In genomic region chr9:123631666-123632065, GRCm38 (mm10) we compare ENCODE assay signal across 33 mouse cellular contexts. TPM values are rescaled to one million over a fixed set of nuclear protein-coding genes. Genes with fewer than 3 reads are reported as not detected.
A peak's percentile ranks its signal among the peaks of the same experiment; 100 is the strongest.
DNase-seq lines count a peak whose midpoint lies in the region; ATAC-seq and TF ChIP-seq lines count a peak whose summit lies in the region.
"Had no signal": no experiment of that assay in that cellular context is flagged by ENCODE, and none has a peak within 500 bp of the region (broad histone marks: within the 10 kb centered on the region; RNA-seq: fewer than 3 reads in every experiment).

No protein-coding gene starts in this region.

- 66% methylated on average over 3 of the region's 3 CpGs for WGBS in kidney, postnatal 0 days
- WGBS in stomach, postnatal 0 days, result 80% methylated on average over 3 of the region's 3 CpGs

- no peak overlapping the region for H3K9ac ChIP-seq in kidney, postnatal 0 days (ENCODE audit: low read depth, low read length)
- H3K9ac ChIP-seq in stomach, postnatal 0 days (ENCODE audit: low read length), result no peak overlapping the region
- H3K9ac ChIP-seq: embryonic facial prominence, embryonic 12.5 days; embryonic facial prominence, embryonic 15.5 days; forebrain, embryonic 13.5 days; hindbrain, embryonic 12.5 days; hindbrain, embryonic 15.5 days had no signal

- no peaks in the 10 kb centered on the region for H3K36me3 ChIP-seq in kidney, postnatal 0 days (ENCODE audit: insufficient read depth, low read length)
- H3K36me3 ChIP-seq in splenic B cell, adult 2 months (ENCODE audit: control insufficient read depth, insufficient read depth, low read length, poor library complexity, severe bottlenecking), result no peaks in the 10 kb centered on the region
- no peaks in the 10 kb centered on the region for H3K36me3 ChIP-seq in stomach, postnatal 0 days (ENCODE audit: control insufficient read depth, insufficient read depth, low read length)
- H3K36me3 ChIP-seq: embryonic facial prominence, embryonic 12.5 days; embryonic facial prominence, embryonic 15.5 days; forebrain, embryonic 10.5 days; hindbrain, embryonic 12.5 days; hindbrain, embryonic 15.5 days had no signal

- TF ChIP-seq CTCF in kidney, postnatal 0 days (IDR thresholded peaks at IDR 0.05; ENCODE audit: low read depth), result no peak
- TF ChIP-seq CTCF in stomach, postnatal 0 days (IDR thresholded peaks at IDR 0.05; ENCODE audit: low read depth), result no peak

- H3K27ac ChIP-seq in kidney, postnatal 0 days, result no peak overlapping the region
- no peak overlapping the region for H3K27ac ChIP-seq in stomach, postnatal 0 days (replicated peaks)
- H3K27ac ChIP-seq: embryonic facial prominence, embryonic 12.5 days; embryonic facial prominence, embryonic 15.5 days; forebrain, embryonic 10.5 days; forebrain, embryonic 13.5 days; gastrocnemius, adult 2 months; hindbrain, embryonic 12.5 days; hindbrain, embryonic 15.5 days had no signal

- no peaks in the 10 kb centered on the region for H3K9me3 ChIP-seq in kidney, postnatal 0 days (replicated peaks; ENCODE audit: low read length)
- H3K9me3 ChIP-seq in stomach, postnatal 0 days (ENCODE audit: control insufficient read depth, low read length), result no peaks in the 10 kb centered on the region
- H3K9me3 ChIP-seq: embryonic facial prominence, embryonic 12.5 days; embryonic facial prominence, embryonic 15.5 days; forebrain, embryonic 10.5 days; forebrain, embryonic 13.5 days; hindbrain, embryonic 12.5 days; hindbrain, embryonic 15.5 days had no signal

- H3K4me2 ChIP-seq in kidney, postnatal 0 days (ENCODE audit: low read length), result 0 out of 2 replicates have a peak overlapping the region, but pooled peaks have one; percentile 16
- H3K4me2 ChIP-seq in stomach, postnatal 0 days (replicated peaks; ENCODE audit: low read depth), result no peak overlapping the region
- H3K4me2 ChIP-seq: embryonic facial prominence, embryonic 12.5 days; embryonic facial prominence, embryonic 15.5 days; forebrain, embryonic 13.5 days; heart, embryonic 11.5 days; hindbrain, embryonic 12.5 days; hindbrain, embryonic 15.5 days had no signal

- no peaks in the 10 kb centered on the region for H3K4me1 ChIP-seq in kidney, postnatal 0 days (replicated peaks; ENCODE audit: insufficient read depth, low read length)
- H3K4me1 ChIP-seq in stomach, postnatal 0 days (replicated peaks; ENCODE audit: control insufficient read depth, insufficient read depth), result no peaks in the 10 kb centered on the region
- H3K4me1 ChIP-seq: embryonic facial prominence, embryonic 12.5 days; embryonic facial prominence, embryonic 15.5 days; forebrain, embryonic 10.5 days; forebrain, embryonic 13.5 days; hindbrain, embryonic 12.5 days; hindbrain, embryonic 15.5 days had no signal

- DNase-seq in kidney, postnatal 0 days (ENCODE audit: low spot score), result no peak
- no peak for DNase-seq in kidney, postnatal 14 days
- DNase-seq in splenic B cell, adult 2 months (ENCODE audit: low read depth, low spot score), result peak; percentile 61
- DNase-seq in cerebellum, adult 11 months, result no peak
- no peak for DNase-seq in stomach, postnatal 0 days (ENCODE audit: low spot score)
- DNase-seq: adrenal gland, adult 8-10 months; adrenal gland, postnatal 25 days; cerebellum, adult 18-20 months; cerebellum, adult 9-10 months; cerebellum, postnatal 14 days; gastrocnemius, adult 2 months; gastrocnemius, postnatal 14 days; heart, adult 11 months had no signal

- ATAC-seq in kidney, postnatal 0 days (replicated peaks; ENCODE audit: low FRiP score, low read depth), result no peak
- 0 out of 2 replicates have a peak, but pooled peaks have one; percentile 25 for ATAC-seq in erythroid progenitor cell, adult 5-6 weeks (replicated peaks; ENCODE audit: low FRiP score, poor library complexity, severe bottlenecking)
- ATAC-seq in stomach, postnatal 0 days (ENCODE audit: low FRiP score, low TSS enrichment), result no peak
- ATAC-seq: activated CD4-positive, CD25-positive, alpha-beta regulatory T cell, adult 4 months; CD4-positive, CD25-positive, alpha-beta regulatory T cell, adult 4 months; forebrain, embryonic 13.5 days; forebrain, embryonic 16.5 days had no signal

- no peak for TF ChIP-seq EP300 in stomach, postnatal 0 days (optimal IDR thresholded peaks at IDR 0.05)

- no peak overlapping the region for H3K4me3 ChIP-seq in kidney, postnatal 0 days (replicated peaks; ENCODE audit: low read depth, low read length)
- no peak overlapping the region for H3K4me3 ChIP-seq in stomach, postnatal 0 days (ENCODE audit: low read depth, low read length)
- H3K4me3 ChIP-seq: embryonic facial prominence, embryonic 12.5 days; embryonic facial prominence, embryonic 15.5 days; erythroblast, embryonic 14.5 days; forebrain, embryonic 10.5 days; forebrain, embryonic 13.5 days; gastrocnemius, adult 2 months; hindbrain, embryonic 12.5 days; hindbrain, embryonic 15.5 days had no signal

- H3K27me3 ChIP-seq in kidney, postnatal 0 days (ENCODE audit: insufficient read depth, low read length), result no peaks in the 10 kb centered on the region
- no peaks in the 10 kb centered on the region for H3K27me3 ChIP-seq in splenic B cell, adult 2 months (ENCODE audit: control insufficient read depth, insufficient read depth, low read length, poor library complexity, severe bottlenecking)
- H3K27me3 ChIP-seq in stomach, postnatal 0 days (ENCODE audit: control insufficient read depth, insufficient read depth, low read length), result no peaks in the 10 kb centered on the region
- H3K27me3 ChIP-seq: embryonic facial prominence, embryonic 12.5 days; embryonic facial prominence, embryonic 15.5 days; forebrain, embryonic 13.5 days; hindbrain, embryonic 12.5 days; hindbrain, embryonic 15.5 days had no signal

RNA-seq across cellular contexts. Expression of gene Slc6a20b, which starts 0.7 kb away (rescaled TPM):
- polyA plus RNA-seq in kidney, postnatal 0 days (2015; fragmentation: Nextera tagmentation; extraction: Ambion mirVana), result 9.5 and 12.1 TPM in 2 replicates
- 2.5 and 7.1 TPM in 2 replicates for total RNA-seq in erythroid progenitor cell, adult 5-6 weeks (2015; ENCODE audit: low replicate concordance)
- 3.4 and 5.1 TPM in 2 replicates for total RNA-seq in erythroid progenitor cell, adult 5-6 weeks (2017; ENCODE audit: low replicate concordance)
- polyA plus RNA-seq in stomach, postnatal 0 days (2015; fragmentation: Nextera tagmentation; extraction: Ambion mirVana), result 0.06 TPM in 2 replicates
- total RNA-seq: adrenal gland, adult 8-10 months; adrenal gland, postnatal 25 days; gastrocnemius, adult 2 months; gastrocnemius, postnatal 14 days; gastrocnemius, postnatal 4 days; heart, adult 8-10 months; heart, postnatal 25 days had no signal

RNA-seq across cellular contexts. Expression of gene Ccr9, which starts 46.6 kb away (rescaled TPM):
- polyA plus RNA-seq in kidney, postnatal 0 days (2015; fragmentation: Nextera tagmentation; extraction: Ambion mirVana), result 0.11 and 0.23 TPM in 2 replicates
- 2.9 and 5.0 TPM in 2 replicates for total RNA-seq in erythroid progenitor cell, adult 5-6 weeks (2015; ENCODE audit: low replicate concordance)
- 1.0 and 1.4 TPM in 2 replicates for total RNA-seq in erythroid progenitor cell, adult 5-6 weeks (2017; ENCODE audit: low replicate concordance)
- polyA plus RNA-seq in stomach, postnatal 0 days (2015; fragmentation: Nextera tagmentation; extraction: Ambion mirVana), result 0.16 and 0.27 TPM in 2 replicates
- total RNA-seq: adrenal gland, postnatal 25 days; ES-E14; gastrocnemius, adult 2 months; heart, postnatal 25 days had no signal
- polyA plus RNA-seq: erythroblast, embryonic 14.5 days had no signal

RNA-seq across cellular contexts. Expression of gene Slc6a20a, which starts 47.0 kb away (rescaled TPM):
- 2.2 TPM in 2 replicates for polyA plus RNA-seq in kidney, postnatal 0 days (2015; fragmentation: Nextera tagmentation; extraction: Ambion mirVana)
- 133 and 154 TPM in 2 replicates for total RNA-seq in erythroid progenitor cell, adult 5-6 weeks (2015; ENCODE audit: low replicate concordance)
- total RNA-seq in erythroid progenitor cell, adult 5-6 weeks (2017; ENCODE audit: low replicate concordance), result 73.2 and 116 TPM in 2 replicates
- polyA plus RNA-seq in stomach, postnatal 0 days (2015; fragmentation: Nextera tagmentation; extraction: Ambion mirVana), result 1.9 and 3.1 TPM in 2 replicates
- total RNA-seq: adrenal gland, postnatal 25 days; gastrocnemius, adult 2 months; gastrocnemius, postnatal 14 days; gastrocnemius, postnatal 4 days; heart, adult 8-10 months; heart, postnatal 25 days; hematopoietic stem cell, adult 5-6 weeks had no signal
- polyA plus RNA-seq: C2C12; CD4-positive, CD25-positive, alpha-beta regulatory T cell, adult 4 months; heart, embryonic 11.5 days; heart, embryonic 14.5 days; heart, postnatal 0 days had no signal
